Mouse (Mus musculus): ENCODE results near the gene Map4k3. TPM values are rescaled to one million over a fixed set of nuclear protein-coding genes. Genes with fewer than 3 reads are reported as not detected.

The Map4k3 gene
- polyA plus RNA-seq, 1 experiment from 2014 or later: 31.3 TPM

Other genes with a start within 250 kb of the Map4k3 start
- 7.3 and 8.0 TPM in 2 replicates for gene Sos1, start 248.0 kb downstream of the Map4k3 start, polyA plus RNA-seq (2016; fragmentation: Nextera tagmentation; extraction: Ambion mirVana)
- gene Cdkl4, start 150.7 kb downstream of the Map4k3 start, polyA plus RNA-seq (2016; fragmentation: Nextera tagmentation; extraction: Ambion mirVana): 1.2 and 2.0 TPM in 2 replicates
- 23.4 and 23.5 TPM in 2 replicates for gene Tmem178, start 216.1 kb upstream of the Map4k3 start, polyA plus RNA-seq (2016; fragmentation: Nextera tagmentation; extraction: Ambion mirVana)

Measured in midbrain, embryonic 12.5 days (tissue).